Mouse (Mus musculus) CH12F3 (cell line): ENCODE results near the gene Cmya5.

ENCODE experiments used
- in situ Hi-C: fragments of 300-500 bp; cut with MboI; formaldehyde crosslinking; loops from 2 replicates; pipeline ENCODE4 v1.14.3; 2020; ENCODE audit warnings: low sequenced_read_pairs

Cmya5 gene

GRCm38 (mm10) chr13:93069481-93069880 is 75.0 kb downstream of the Cmya5 start:
- in situ Hi-C loops, result no loop called here

- in situ Hi-C loops, result no loop called here
These were observed 76.2 kb downstream of the Cmya5 start for GRCm38 (mm10) chr13:93068353-93068752.

- in situ Hi-C loops, result no loop called here
These were observed 81.5 kb downstream of the Cmya5 start for GRCm38 (mm10) chr13:93062860-93063636.

- in situ Hi-C loops, result no loop called here
These were observed 83.2 kb downstream of the Cmya5 start for GRCm38 (mm10) chr13:93061311-93061710.

GRCm38 (mm10) chr13:93060437-93060836 is 84.1 kb downstream of the Cmya5 start:
- in situ Hi-C loops, result no loop called here

GRCm38 (mm10) chr13:93058551-93059011 is 85.9 kb downstream of the Cmya5 start:
- in situ Hi-C loops, result no loop called here

GRCm38 (mm10) chr13:93057492-93058260 is 86.8 kb downstream of the Cmya5 start:
- in situ Hi-C loops, result no loop called here

GRCm38 (mm10) chr13:93056091-93056490 is 88.4 kb downstream of the Cmya5 start:
- in situ Hi-C loops, result no loop called here

GRCm38 (mm10) chr13:93051483-93051882 is 93.0 kb downstream of the Cmya5 start:
- in situ Hi-C loops, result no loop called here

GRCm38 (mm10) chr13:93041021-93041420 is 103.5 kb downstream of the Cmya5 start:
- in situ Hi-C loops, result no loop called here

- in situ Hi-C loops, result no loop called here
These were observed 108.3 kb downstream of the Cmya5 start for GRCm38 (mm10) chr13:93036218-93036617.

GRCm38 (mm10) chr13:93029337-93029736 is 115.2 kb downstream of the Cmya5 start:
- in situ Hi-C loops, result no loop called here

- in situ Hi-C loops, result no loop called here
These were observed 119.7 kb downstream of the Cmya5 start for GRCm38 (mm10) chr13:93024837-93025236.

GRCm38 (mm10) chr13:93022158-93022557 is 122.4 kb downstream of the Cmya5 start:
- in situ Hi-C loops, result no loop called here

- in situ Hi-C loops, result no loop called here
These were observed 131.6 kb downstream of the Cmya5 start for GRCm38 (mm10) chr13:93012952-93013351.

GRCm38 (mm10) chr13:93011315-93011714 is 133.2 kb downstream of the Cmya5 start:
- in situ Hi-C loops, result no loop called here

- in situ Hi-C loops, result no loop called here
These were observed 134.0 kb downstream of the Cmya5 start for GRCm38 (mm10) chr13:93010524-93010923.

- in situ Hi-C loops, result no loop called here
These were observed 137.4 kb downstream of the Cmya5 start for GRCm38 (mm10) chr13:93007078-93007477.

GRCm38 (mm10) chr13:93006347-93006746 is 138.2 kb downstream of the Cmya5 start:
- in situ Hi-C loops, result no loop called here

GRCm38 (mm10) chr13:93004003-93004402 is 140.5 kb downstream of the Cmya5 start:
- in situ Hi-C loops, result no loop called here

- in situ Hi-C loops, result no loop called here
These were observed 142.1 kb downstream of the Cmya5 start for GRCm38 (mm10) chr13:93002456-93002855.
